Mouse (Mus musculus) splenic B cell, adult 2 months (primary cell): ENCODE data around the gene Acsf3.

Source experiments
- DNase-seq: peaks from one replicate; pipeline ENCODE4 v3.0.0-alpha.2; 2011; ENCODE audit warnings: low read depth, low spot score
- H3K27me3 ChIP-seq: 2 replicates; pipeline ENCODE4 v1.6.1; 2012; ENCODE audit warnings: mild to moderate bottlenecking, low read length, moderate library complexity, mixed read lengths; ENCODE audit not compliant: control insufficient read depth, poor library complexity, insufficient read depth, severe bottlenecking
- H3K36me3 ChIP-seq: 2 replicates; pipeline ENCODE4 v1.6.1; 2012; ENCODE audit warnings: mild to moderate bottlenecking, low read length, moderate library complexity, mixed read lengths; ENCODE audit not compliant: control insufficient read depth, poor library complexity, insufficient read depth, severe bottlenecking

Gene Acsf3

DNA sequence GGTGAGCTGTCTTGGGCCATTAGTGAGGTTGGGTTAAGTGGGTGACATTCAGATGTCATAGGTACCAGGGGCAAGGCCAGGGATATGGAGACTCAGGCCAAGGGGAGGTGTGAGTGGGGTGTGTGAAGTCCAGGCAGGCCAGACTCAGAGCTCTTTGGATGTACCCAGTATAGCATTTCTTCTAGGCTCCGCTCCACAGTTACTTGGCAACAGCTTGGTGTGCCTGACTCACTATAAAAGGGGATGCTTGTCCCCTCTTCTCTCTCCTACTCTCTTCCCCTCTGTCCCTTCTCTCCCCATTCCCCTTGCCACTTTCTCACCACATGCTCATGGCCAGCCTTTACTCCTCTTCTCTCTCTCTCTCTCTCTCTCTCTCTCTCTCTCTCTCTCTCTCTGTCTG is 27.5 kb upstream of the Acsf3 start:
- no peaks in the 10 kb centered on the region for H3K27me3 ChIP-seq
- no peak for DNase-seq
- no peaks in the 10 kb centered on the region for H3K36me3 ChIP-seq

GRCm38 (mm10) chr8:122749333-122749958 is 25.8 kb upstream of the Acsf3 start:
- no peaks in the 10 kb centered on the region for H3K27me3 ChIP-seq

GRCm38 (mm10) chr8:122751342-122751741 is 23.9 kb upstream of the Acsf3 start:
- no peak for DNase-seq
- Histone ChIP-seq H3K36me3 (no peaks in the 10 kb centered on the region), H3K27me3 (no peaks in the 10 kb centered on the region)

More at GRCm38 (mm10) chr8:122749333-122749958, 25.8 kb upstream of the Acsf3 start:
- no peak for DNase-seq
- no peaks in the 10 kb centered on the region for H3K36me3 ChIP-seq

DNA sequence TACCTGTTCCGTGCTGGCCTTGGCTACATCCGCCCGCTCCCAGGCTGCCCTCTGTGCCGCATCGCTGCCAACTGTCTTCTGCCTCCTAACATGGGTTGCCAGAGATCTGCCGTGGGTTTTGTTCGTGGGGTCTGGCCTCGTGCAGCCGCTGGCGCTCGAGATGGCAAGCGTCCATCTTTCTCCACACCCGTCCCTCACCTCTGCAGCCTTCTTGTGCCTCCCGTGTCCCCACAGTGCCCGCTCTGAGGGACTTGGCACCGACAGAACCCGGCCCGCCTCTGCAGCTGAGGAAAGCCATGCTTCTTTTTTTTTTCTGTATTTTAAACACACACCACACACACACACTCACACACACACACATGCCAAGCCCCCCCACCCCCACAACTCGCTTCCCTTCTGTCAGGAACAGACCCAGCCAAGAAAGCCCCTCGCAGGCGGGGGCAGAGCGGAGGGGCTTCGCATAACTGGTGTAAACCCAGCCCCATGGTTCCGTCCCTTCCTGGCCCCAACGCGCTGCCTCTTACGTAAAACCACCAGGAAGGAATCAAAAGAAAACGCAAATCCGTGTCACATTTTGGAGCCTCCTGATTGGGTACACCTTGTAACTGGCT is 23.1 kb upstream of the Acsf3 start:
- no peaks in the 10 kb centered on the region for H3K27me3 ChIP-seq
- no peak for DNase-seq
- H3K36me3 ChIP-seq: no peaks in the 10 kb centered on the region

GRCm38 (mm10) chr8:122758597-122758996 is 16.7 kb upstream of the Acsf3 start:
- Histone ChIP-seq H3K27me3 (no peaks in the 10 kb centered on the region), H3K36me3 (no peaks in the 10 kb centered on the region)
- DNase-seq: peak; percentile 29

- DNase-seq: peak; percentile 35
- Histone ChIP-seq H3K36me3 (no peaks in the 10 kb centered on the region), H3K27me3 (no peaks in the 10 kb centered on the region)
These were observed 15.2 kb upstream of the Acsf3 start for GRCm38 (mm10) chr8:122760116-122760515.

DNA sequence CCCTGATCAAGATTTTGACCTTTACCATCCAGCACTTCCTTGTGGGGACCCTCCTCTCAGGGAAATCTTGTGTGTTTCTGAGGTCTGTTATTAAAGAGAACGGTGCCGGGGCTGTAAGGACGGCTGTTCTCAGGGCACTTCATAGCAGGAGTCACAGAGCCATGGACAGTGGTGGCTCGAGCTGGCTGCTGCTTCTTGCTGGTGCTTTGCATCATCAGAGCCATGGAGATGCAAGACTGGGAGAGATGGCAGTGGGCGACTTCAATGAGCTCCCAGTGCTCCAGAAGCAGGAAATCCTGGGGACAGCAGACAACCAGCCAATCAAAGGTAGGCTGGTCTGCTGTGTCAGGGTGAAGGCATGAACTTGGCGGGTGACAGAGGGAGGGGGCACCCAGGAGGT is 14.2 kb upstream of the Acsf3 start:
- no peak for DNase-seq
- H3K36me3 ChIP-seq: no peaks in the 10 kb centered on the region
- no peaks in the 10 kb centered on the region for H3K27me3 ChIP-seq

GRCm38 (mm10) chr8:122762731-122763266 is 12.5 kb upstream of the Acsf3 start:
- no peak for DNase-seq
- Histone ChIP-seq H3K36me3 (no peaks in the 10 kb centered on the region), H3K27me3 (no peaks in the 10 kb centered on the region)

DNA sequence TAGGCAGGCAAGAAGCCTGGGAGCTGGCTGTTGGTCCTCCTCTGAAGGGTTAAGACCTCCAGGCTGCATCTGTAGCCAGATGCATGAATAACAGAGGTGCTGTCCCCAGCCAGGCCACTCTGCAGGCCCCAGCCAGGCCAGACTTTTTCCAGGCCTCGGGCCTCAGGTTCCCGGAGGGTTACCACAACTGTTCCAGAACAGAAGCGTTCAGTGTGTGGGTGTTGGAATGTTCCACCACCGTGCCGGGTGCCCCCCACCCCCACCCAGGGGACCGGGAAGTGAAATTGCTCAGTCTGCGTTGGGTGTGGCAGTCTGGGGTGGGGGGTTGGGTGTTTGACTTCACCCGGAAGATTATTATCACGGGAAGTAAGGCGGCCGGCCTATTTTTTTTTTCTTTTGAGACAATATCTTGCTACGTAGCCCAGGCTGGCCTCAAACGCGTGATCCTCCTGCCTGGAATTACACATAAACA is 12.0 kb upstream of the Acsf3 start:
- Histone ChIP-seq H3K36me3 (no peaks in the 10 kb centered on the region), H3K27me3 (no peaks in the 10 kb centered on the region)
- DNase-seq: peak; percentile 15

GRCm38 (mm10) chr8:122764790-122765474 is 10.4 kb upstream of the Acsf3 start:
- H3K27me3 ChIP-seq: no peaks in the 10 kb centered on the region
- H3K36me3 ChIP-seq: no peaks in the 10 kb centered on the region
- DNase-seq: no peak

DNA sequence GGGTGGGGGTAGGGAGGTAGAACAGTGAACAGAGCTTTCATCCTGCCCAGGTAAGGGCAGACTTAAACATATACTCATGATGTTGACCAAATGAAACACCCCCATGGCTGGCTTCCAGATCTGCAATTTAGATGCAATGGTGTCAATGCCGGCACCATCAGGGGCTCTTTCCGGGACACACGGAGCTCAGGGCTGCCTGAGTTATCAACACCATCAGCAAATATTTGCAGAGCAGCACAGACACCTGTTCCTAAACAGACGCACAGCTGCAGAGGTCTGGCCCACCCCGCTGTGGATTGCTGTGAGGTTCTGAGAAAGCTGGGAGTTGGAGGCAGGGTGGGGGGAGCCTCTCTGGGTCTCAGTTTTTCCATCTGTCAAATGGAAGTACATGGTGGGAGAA is 9.1 kb upstream of the Acsf3 start:
- no peaks in the 10 kb centered on the region for H3K36me3 ChIP-seq
- H3K27me3 ChIP-seq: no peaks in the 10 kb centered on the region
- no peak for DNase-seq

- Histone ChIP-seq H3K36me3 (no peaks in the 10 kb centered on the region), H3K27me3 (no peaks in the 10 kb centered on the region)
- DNase-seq: no peak
These were observed 8.6 kb upstream of the Acsf3 start for GRCm38 (mm10) chr8:122766647-122767200.

GRCm38 (mm10) chr8:122767229-122767628 is 8.1 kb upstream of the Acsf3 start:
- no peaks in the 10 kb centered on the region for H3K36me3 ChIP-seq
- H3K27me3 ChIP-seq: no peaks in the 10 kb centered on the region
- no peak for DNase-seq

GRCm38 (mm10) chr8:122769251-122770058 is 5.8 kb upstream of the Acsf3 start:
- peak; percentile 13 for DNase-seq
- Histone ChIP-seq H3K27me3 (no peaks in the 10 kb centered on the region), H3K36me3 (no peaks in the 10 kb centered on the region)
